Mouse (Mus musculus) forebrain, postnatal 0 days (tissue): ENCODE data around the gene Pglyrp2. TPM values are rescaled to one million over a fixed set of nuclear protein-coding genes. Genes with fewer than 3 reads are reported as not detected.

Source experiments
- ATAC-seq: fragments of 200-750 bp; cut with Nextera tagmentation; 2 replicates; pipeline ENCODE4 v1.8.0; 2017; ENCODE audit warnings: mild to moderate bottlenecking, moderate library complexity
- DNase-seq: peaks from one replicate; pipeline ENCODE4 v3.0.0-alpha.2; 2015
- H3K27ac ChIP-seq: fragments of 300-500 bp; sonication (generic); 2 replicates; pipeline ENCODE4 v1.5.1; 2014; ENCODE audit warnings: low read depth, mild to moderate bottlenecking, antibody characterized with exemption, low read length, moderate library complexity, mixed read lengths
- H3K27me3 ChIP-seq: fragments of 300-500 bp; sonication (generic); 2 replicates; pipeline ENCODE4 v1.6.1; 2014; ENCODE audit warnings: mild to moderate bottlenecking, low read length, mixed read lengths; ENCODE audit not compliant: insufficient read depth
- H3K36me3 ChIP-seq: fragments of 300-500 bp; sonication (generic); 2 replicates; pipeline ENCODE4 v1.6.1; 2014; ENCODE audit warnings: mild to moderate bottlenecking, moderate library complexity; ENCODE audit not compliant: insufficient read depth
- H3K4me1 ChIP-seq: fragments of 300-500 bp; sonication (generic); 2 replicates; pipeline ENCODE4 v1.6.1; 2014; ENCODE audit warnings: antibody characterized with exemption; ENCODE audit not compliant: insufficient read depth
- H3K4me2 ChIP-seq: fragments of 300-500 bp; sonication (generic); 2 replicates; pipeline ENCODE4 v1.6.1; 2014; ENCODE audit warnings: low read depth, mild to moderate bottlenecking, moderate library complexity
- H3K4me3 ChIP-seq: fragments of 300-500 bp; sonication (generic); 2 replicates; pipeline ENCODE4 v1.5.1; 2014; ENCODE audit warnings: low read depth, low read length, mixed read lengths
- H3K9ac ChIP-seq: fragments of 300-500 bp; sonication (generic); 2 replicates; pipeline ENCODE4 v1.6.1; 2014; ENCODE audit warnings: mild to moderate bottlenecking
- H3K9me3 ChIP-seq: fragments of 300-500 bp; sonication (generic); 2 replicates; pipeline ENCODE4 v1.6.1; 2016; ENCODE audit warnings: low read length
- CTCF ChIP-seq: sonication (generic); IDR thresholded peaks from 2 replicates; pipeline ENCODE4 v1.5.1; 2016; ENCODE audit warnings: antibody characterized with exemption, control low read depth, low read depth
- WGBS: fragments of 180-500 bp; shearing (Covaris S2); extraction: QIAGEN DNeasy Blood & Tissue Kit; methylation state at CpG from one replicate; pipeline ENCODE4 v1.1.7; 2014; 5-methylcytosine and 5-hydroxymethylcytosine counted together
- polyA plus RNA-seq: library from polyadenylated mRNA; unstranded; fragments of >200 nt; fragmentation: Nextera tagmentation; extraction: Ambion mirVana; gene quantifications from 2 replicates; pipeline ENCODE4 v1.2.1, GENCODE M21; 2015
- total RNA-seq: library from RNA; depleted of rRNA; stranded (reverse); fragments of >200 nt; gene quantifications from 2 replicates; pipeline ENCODE4 v1.2.3, GENCODE M21; 2014

Gene Pglyrp2
- total and polyA plus RNA-seq, 2 experiments from 2014 or later, result not detected

- no peak for TF ChIP-seq CTCF
These were observed 27.0 kb upstream of the Pglyrp2 start for GRCm38 (mm10) chr17:32450844-32451537.

GRCm38 (mm10) chr17:32449042-32449441 is 25.1 kb upstream of the Pglyrp2 start:
- peaks cover 4% of the 10 kb centered on the region; the same call in 1 of the 2 replicates for H3K4me1 ChIP-seq
- ATAC-seq, result no peak
- no peaks in the 10 kb centered on the region for H3K9me3 ChIP-seq
- H3K4me2 ChIP-seq, result no peak overlapping the region
- no peak for TF ChIP-seq CTCF
- H3K36me3 ChIP-seq, result no peaks in the 10 kb centered on the region
- no peak overlapping the region for H3K27ac ChIP-seq
- WGBS, result 100% methylated on average over 1 of the region's 1 CpGs
- no peak overlapping the region for H3K4me3 ChIP-seq
- no peaks in the 10 kb centered on the region for H3K27me3 ChIP-seq
- H3K9ac ChIP-seq, result no peak overlapping the region
- DNase-seq, result no peak

More at GRCm38 (mm10) chr17:32450844-32451537, 27.0 kb upstream of the Pglyrp2 start:
- Histone ChIP-seq H3K9ac (no peak overlapping the region), H3K4me3 (no peak overlapping the region), H3K36me3 (no peaks in the 10 kb centered on the region), H3K4me1 (peaks cover 4% of the 10 kb centered on the region; the same call in 1 of the 2 replicates), H3K27ac (no peak overlapping the region), H3K4me2 (no peak overlapping the region), H3K27me3 (no peaks in the 10 kb centered on the region; the same call in 1 of the 2 replicates), H3K9me3 (no peaks in the 10 kb centered on the region)
- DNase-seq (no peak), ATAC-seq (no peak)
- WGBS, result 44% methylated on average over 2 of the region's 2 CpGs

- H3K27me3 ChIP-seq, result no peaks in the 10 kb centered on the region
- H3K9me3 ChIP-seq, result no peaks in the 10 kb centered on the region
- no peak overlapping the region for H3K9ac ChIP-seq
- H3K36me3 ChIP-seq, result no peaks in the 10 kb centered on the region
- H3K4me2 ChIP-seq, result no peak overlapping the region
- DNase-seq (no peak), ATAC-seq (no peak)
- TF ChIP-seq CTCF, result no peak
- H3K4me1 ChIP-seq, result no peaks in the 10 kb centered on the region
- no peak overlapping the region for H3K4me3 ChIP-seq
- H3K27ac ChIP-seq, result no peak overlapping the region
These were observed 23.2 kb upstream of the Pglyrp2 start for GRCm38 (mm10) chr17:32447195-32447594.

GRCm38 (mm10) chr17:32445016-32445415 is 21.0 kb upstream of the Pglyrp2 start:
- H3K4me3 ChIP-seq, result no peak overlapping the region
- WGBS, result 75% methylated on average over 5 of the region's 5 CpGs
- H3K9ac ChIP-seq, result no peak overlapping the region
- ATAC-seq, result no peak
- DNase-seq, result no peak
- H3K4me1 ChIP-seq, result no peaks in the 10 kb centered on the region
- no peaks in the 10 kb centered on the region for H3K36me3 ChIP-seq
- 0 out of 2 replicates have a peak, but pooled peaks cover 4% of the 10 kb centered on the region for H3K27me3 ChIP-seq
- no peak overlapping the region for H3K27ac ChIP-seq
- TF ChIP-seq CTCF, result no peak
- no peaks in the 10 kb centered on the region for H3K9me3 ChIP-seq
- no peak overlapping the region for H3K4me2 ChIP-seq

- Histone ChIP-seq H3K36me3 (no peaks in the 10 kb centered on the region), H3K9me3 (no peaks in the 10 kb centered on the region), H3K4me3 (no peak overlapping the region), H3K27ac (no peak overlapping the region), H3K27me3 (0 out of 2 replicates have a peak, but pooled peaks cover 4% of the 10 kb centered on the region), H3K4me1 (no peaks in the 10 kb centered on the region), H3K9ac (no peak overlapping the region), H3K4me2 (no peak overlapping the region)
- WGBS, result 82% methylated on average over 6 of the region's 6 CpGs
- ATAC-seq (no peak), DNase-seq (no peak)
- no peak for TF ChIP-seq CTCF
These were observed 19.3 kb upstream of the Pglyrp2 start for GRCm38 (mm10) chr17:32443245-32443644.

- 93% methylated on average over 4 of the region's 4 CpGs for WGBS
- no peaks in the 10 kb centered on the region for H3K4me1 ChIP-seq
These were observed 13.1 kb upstream of the Pglyrp2 start for GRCm38 (mm10) chr17:32437106-32437505.

GRCm38 (mm10) chr17:32435151-32435550 is 11.2 kb upstream of the Pglyrp2 start:
- no peak overlapping the region for H3K9ac ChIP-seq
- whole genome bisulfite sequencing, result 70% methylated on average over 5 of the region's 5 CpGs
- TF ChIP-seq CTCF, result no peak
- no peak for ATAC-seq
- H3K9me3 ChIP-seq, result no peaks in the 10 kb centered on the region
- no peaks in the 10 kb centered on the region for H3K36me3 ChIP-seq
- H3K27me3 ChIP-seq, result no peaks in the 10 kb centered on the region
- no peaks in the 10 kb centered on the region for H3K4me1 ChIP-seq
- H3K27ac ChIP-seq, result no peak overlapping the region
- DNase-seq, result no peak
- H3K4me3 ChIP-seq, result no peak overlapping the region
- no peak overlapping the region for H3K4me2 ChIP-seq

More at GRCm38 (mm10) chr17:32437106-32437505, 13.1 kb upstream of the Pglyrp2 start:
- H3K27me3 ChIP-seq, result 0 out of 2 replicates have a peak, but pooled peaks cover 4% of the 10 kb centered on the region
- no peak for ATAC-seq
- no peak overlapping the region for H3K4me3 ChIP-seq
- no peak overlapping the region for H3K4me2 ChIP-seq
- no peak overlapping the region for H3K9ac ChIP-seq
- DNase-seq, result no peak
- H3K27ac ChIP-seq, result no peak overlapping the region
- no peaks in the 10 kb centered on the region for H3K9me3 ChIP-seq
- no peak for TF ChIP-seq CTCF
- H3K36me3 ChIP-seq, result no peaks in the 10 kb centered on the region
